Mouse (Mus musculus): ENCODE measurements around the gene Fstl3.

The Fstl3 gene

GRCm38 (mm10) chr10:79789581-79789980 is 12.5 kb downstream of the Fstl3 start:
- DNase-seq: no peak

GRCm38 (mm10) chr10:79790861-79791260 is 13.8 kb downstream of the Fstl3 start, which contains the start of gene Prss57:
Prss57 (minus strand) TSS chr10:79790961.
- DNase-seq: no peak

GRCm38 (mm10) chr10:79792339-79793040 is 15.4 kb downstream of the Fstl3 start:
- no peak for DNase-seq

GRCm38 (mm10) chr10:79793051-79793737 is 16.1 kb downstream of the Fstl3 start, which contains the start of gene Palm:
Palm (plus strand) TSS chr10:79793572.
- peak; percentile 82 for DNase-seq

GRCm38 (mm10) chr10:79793738-79794490 is 16.8 kb downstream of the Fstl3 start:
- no peak for DNase-seq

GRCm38 (mm10) chr10:79794491-79794931 is 17.4 kb downstream of the Fstl3 start:
- peak; percentile 92 for DNase-seq

- DNase-seq: no peak
Measured at GRCm38 (mm10) chr10:79795905-79796304, 18.8 kb downstream of the Fstl3 start.

GRCm38 (mm10) chr10:79797326-79797725 is 20.3 kb downstream of the Fstl3 start:
- no peak for DNase-seq

- DNase-seq: peak; percentile 37
Measured at GRCm38 (mm10) chr10:79798289-79798928, 21.3 kb downstream of the Fstl3 start.

- DNase-seq: no peak
Measured at GRCm38 (mm10) chr10:79800508-79800907, 23.4 kb downstream of the Fstl3 start.

GRCm38 (mm10) chr10:79801837-79802236 is 24.8 kb downstream of the Fstl3 start:
- DNase-seq: no peak

GRCm38 (mm10) chr10:79802331-79802971 is 25.4 kb downstream of the Fstl3 start:
- peak; percentile 75 for DNase-seq

GRCm38 (mm10) chr10:79803716-79804323 is 26.7 kb downstream of the Fstl3 start:
- DNase-seq: peak; percentile 27

GRCm38 (mm10) chr10:79805636-79806035 is 28.6 kb downstream of the Fstl3 start:
- DNase-seq: peak; percentile 39

GRCm38 (mm10) chr10:79806331-79806730 is 29.3 kb downstream of the Fstl3 start:
- no peak for DNase-seq

GRCm38 (mm10) chr10:79806972-79807371 is 29.9 kb downstream of the Fstl3 start:
- peak; percentile 33 for DNase-seq

GRCm38 (mm10) chr10:79807826-79808225 is 30.8 kb downstream of the Fstl3 start:
- DNase-seq: peak; percentile 40

GRCm38 (mm10) chr10:79808728-79809127 is 31.7 kb downstream of the Fstl3 start:
- peak; percentile 60 for DNase-seq

- peak; percentile 89 for DNase-seq
Measured at GRCm38 (mm10) chr10:79811736-79812637, 34.9 kb downstream of the Fstl3 start.

- DNase-seq: no peak
Measured at GRCm38 (mm10) chr10:79814271-79814842, 37.3 kb downstream of the Fstl3 start.
